Mouse (Mus musculus): Measurements from ENCODE around the gene Nrxn1. TPM values are rescaled to one million over a fixed set of nuclear protein-coding genes. Genes with fewer than 3 reads are reported as not detected.

Gene Nrxn1
- polyA plus RNA-seq, 1 experiment from 2014 or later = not detected

- 95% methylated on average over 5 of the region's 5 CpGs for WGBS (ENCODE audit: missing documents)
- no peaks in the 10 kb centered on the region for H3K79me2 ChIP-seq (ENCODE audit: inconsistent target)
- H3K4me3 ChIP-seq (ENCODE audit: inconsistent target) = no peak overlapping the region
- no peaks in the 10 kb centered on the region for H3K36me3 ChIP-seq (ENCODE audit: inconsistent target)
- no peak overlapping the region for H3K27ac ChIP-seq
These were observed 397.7 kb downstream of the Nrxn1 start for GRCm38 (mm10) chr17:90695086-90695584.

- no peaks in the 10 kb centered on the region for H3K36me3 ChIP-seq (ENCODE audit: inconsistent target)
- H3K79me2 ChIP-seq (ENCODE audit: inconsistent target) = no peaks in the 10 kb centered on the region
- H3K4me3 ChIP-seq (ENCODE audit: inconsistent target) = no peak overlapping the region
- H3K27ac ChIP-seq = no peak overlapping the region
These were observed 408.7 kb downstream of the Nrxn1 start for GRCm38 (mm10) chr17:90684172-90684571.

GRCm38 (mm10) chr17:90681019-90681418 lies 411.9 kb downstream of the Nrxn1 start:
- WGBS (ENCODE audit: missing documents) = 77% methylated on average over 1 of the region's 1 CpGs
- H3K79me2 ChIP-seq (ENCODE audit: inconsistent target) = no peaks in the 10 kb centered on the region

GRCm38 (mm10) chr17:90676676-90677075 lies 416.2 kb downstream of the Nrxn1 start:
- Histone ChIP-seq H3K79me2 (ENCODE audit: inconsistent target) (no peaks in the 10 kb centered on the region), H3K27ac (no peak overlapping the region), H3K4me3 (ENCODE audit: inconsistent target) (no peak overlapping the region), H3K36me3 (ENCODE audit: inconsistent target) (no peaks in the 10 kb centered on the region)
- 91% methylated on average over 2 of the region's 2 CpGs for WGBS (ENCODE audit: missing documents)

More at GRCm38 (mm10) chr17:90681019-90681418, 411.9 kb downstream of the Nrxn1 start:
- H3K27ac ChIP-seq = no peak overlapping the region
- H3K36me3 ChIP-seq (ENCODE audit: inconsistent target) = no peaks in the 10 kb centered on the region
- no peak overlapping the region for H3K4me3 ChIP-seq (ENCODE audit: inconsistent target)

- H3K4me3 ChIP-seq (ENCODE audit: inconsistent target) = no peak overlapping the region
- H3K79me2 ChIP-seq (ENCODE audit: inconsistent target) = no peaks in the 10 kb centered on the region
- H3K27ac ChIP-seq = no peak overlapping the region
- H3K36me3 ChIP-seq (ENCODE audit: inconsistent target) = no peaks in the 10 kb centered on the region
- WGBS (ENCODE audit: missing documents) = 95% methylated on average over 2 of the region's 2 CpGs
These were observed 430.6 kb downstream of the Nrxn1 start for GRCm38 (mm10) chr17:90662318-90662717.

GRCm38 (mm10) chr17:90654506-90654905 lies 438.4 kb downstream of the Nrxn1 start:
- Histone ChIP-seq H3K79me2 (ENCODE audit: inconsistent target) (no peaks in the 10 kb centered on the region), H3K27ac (no peak overlapping the region), H3K4me3 (ENCODE audit: inconsistent target) (no peak overlapping the region), H3K36me3 (ENCODE audit: inconsistent target) (no peaks in the 10 kb centered on the region)
- 67% methylated on average over 1 of the region's 1 CpGs for WGBS (ENCODE audit: missing documents)

GRCm38 (mm10) chr17:90653347-90653746 lies 439.5 kb downstream of the Nrxn1 start:
- no peaks in the 10 kb centered on the region for H3K36me3 ChIP-seq (ENCODE audit: inconsistent target)
- 79% methylated on average over 2 of the region's 2 CpGs for WGBS (ENCODE audit: missing documents)
- no peak overlapping the region for H3K27ac ChIP-seq
- no peaks in the 10 kb centered on the region for H3K79me2 ChIP-seq (ENCODE audit: inconsistent target)
- no peak overlapping the region for H3K4me3 ChIP-seq (ENCODE audit: inconsistent target)

- H3K4me3 ChIP-seq (ENCODE audit: inconsistent target) = no peak overlapping the region
- no peaks in the 10 kb centered on the region for H3K36me3 ChIP-seq (ENCODE audit: inconsistent target)
- H3K27ac ChIP-seq = no peak overlapping the region
- WGBS (ENCODE audit: missing documents) = 100% methylated on average over 1 of the region's 1 CpGs
- H3K79me2 ChIP-seq (ENCODE audit: inconsistent target) = no peaks in the 10 kb centered on the region
These were observed 442.6 kb downstream of the Nrxn1 start for GRCm38 (mm10) chr17:90650279-90650678.

GRCm38 (mm10) chr17:90638970-90639524 lies 453.8 kb downstream of the Nrxn1 start:
- no peak overlapping the region for H3K4me3 ChIP-seq (ENCODE audit: inconsistent target)
- H3K27ac ChIP-seq = no peak overlapping the region
- WGBS (ENCODE audit: missing documents) = 69% methylated on average over 2 of the region's 2 CpGs
- no peaks in the 10 kb centered on the region for H3K36me3 ChIP-seq (ENCODE audit: inconsistent target)
- no peaks in the 10 kb centered on the region for H3K79me2 ChIP-seq (ENCODE audit: inconsistent target)

- Histone ChIP-seq H3K79me2 (ENCODE audit: inconsistent target) (no peaks in the 10 kb centered on the region), H3K36me3 (ENCODE audit: inconsistent target) (no peaks in the 10 kb centered on the region), H3K4me3 (ENCODE audit: inconsistent target) (no peak overlapping the region), H3K27ac (no peak overlapping the region)
- 92% methylated on average over 4 of the region's 4 CpGs for WGBS (ENCODE audit: missing documents)
These were observed 454.6 kb downstream of the Nrxn1 start for GRCm38 (mm10) chr17:90638183-90638727.

- no peak overlapping the region for H3K27ac ChIP-seq
- 82% methylated on average over 2 of the region's 2 CpGs for WGBS (ENCODE audit: missing documents)
- no peaks in the 10 kb centered on the region for H3K36me3 ChIP-seq (ENCODE audit: inconsistent target)
- no peak overlapping the region for H3K4me3 ChIP-seq (ENCODE audit: inconsistent target)
- no peaks in the 10 kb centered on the region for H3K79me2 ChIP-seq (ENCODE audit: inconsistent target)
These were observed 461.5 kb downstream of the Nrxn1 start for GRCm38 (mm10) chr17:90631371-90631770.

GRCm38 (mm10) chr17:90629851-90630250 lies 463.0 kb downstream of the Nrxn1 start:
- H3K36me3 ChIP-seq (ENCODE audit: inconsistent target) = no peaks in the 10 kb centered on the region
- WGBS (ENCODE audit: missing documents) = 95% methylated on average over 13 of the region's 13 CpGs
- H3K27ac ChIP-seq = no peak overlapping the region
- H3K79me2 ChIP-seq (ENCODE audit: inconsistent target) = no peaks in the 10 kb centered on the region
- no peak overlapping the region for H3K4me3 ChIP-seq (ENCODE audit: inconsistent target)

GRCm38 (mm10) chr17:90628469-90628868 lies 464.4 kb downstream of the Nrxn1 start:
- no peak overlapping the region for H3K27ac ChIP-seq
- 21% methylated on average over 2 of the region's 2 CpGs for WGBS (ENCODE audit: missing documents)

GRCm38 (mm10) chr17:90628004-90628403 lies 464.9 kb downstream of the Nrxn1 start:
- H3K36me3 ChIP-seq (ENCODE audit: inconsistent target) = no peaks in the 10 kb centered on the region
- 91% methylated on average over 3 of the region's 3 CpGs for WGBS (ENCODE audit: missing documents)
- no peak overlapping the region for H3K4me3 ChIP-seq (ENCODE audit: inconsistent target)
- H3K79me2 ChIP-seq (ENCODE audit: inconsistent target) = no peaks in the 10 kb centered on the region
- no peak overlapping the region for H3K27ac ChIP-seq

More at GRCm38 (mm10) chr17:90628469-90628868, 464.4 kb downstream of the Nrxn1 start:
- no peaks in the 10 kb centered on the region for H3K79me2 ChIP-seq (ENCODE audit: inconsistent target)
- H3K36me3 ChIP-seq (ENCODE audit: inconsistent target) = no peaks in the 10 kb centered on the region
- H3K4me3 ChIP-seq (ENCODE audit: inconsistent target) = no peak overlapping the region

- H3K79me2 ChIP-seq (ENCODE audit: inconsistent target) = no peaks in the 10 kb centered on the region
- H3K4me3 ChIP-seq (ENCODE audit: inconsistent target) = no peak overlapping the region
- no peak overlapping the region for H3K27ac ChIP-seq
- H3K36me3 ChIP-seq (ENCODE audit: inconsistent target) = no peaks in the 10 kb centered on the region
- 90% methylated on average over 3 of the region's 3 CpGs for WGBS (ENCODE audit: missing documents)
These were observed 465.5 kb downstream of the Nrxn1 start for GRCm38 (mm10) chr17:90627395-90627794.

All from macrophage (primary cell).